Mouse (Mus musculus) E14TG2a.4 (cell line): Measurements from ENCODE around the gene Ctnna3.

ENCODE experiments used
- CTCF ChIP-seq: conservative IDR thresholded peaks from 2 replicates; pipeline ENCODE4 v1.5.1; 2014; ENCODE audit warnings: low read length
- NANOG ChIP-seq: IDR thresholded peaks from 2 replicates; pipeline ENCODE4 v1.6.1; 2014; ENCODE audit warnings: borderline replicate concordance, low read length, mixed read lengths
- POU5F1 ChIP-seq: IDR thresholded peaks from 2 replicates; pipeline ENCODE4 v1.6.1; 2014; ENCODE audit warnings: low read length, borderline replicate concordance

DNA sequence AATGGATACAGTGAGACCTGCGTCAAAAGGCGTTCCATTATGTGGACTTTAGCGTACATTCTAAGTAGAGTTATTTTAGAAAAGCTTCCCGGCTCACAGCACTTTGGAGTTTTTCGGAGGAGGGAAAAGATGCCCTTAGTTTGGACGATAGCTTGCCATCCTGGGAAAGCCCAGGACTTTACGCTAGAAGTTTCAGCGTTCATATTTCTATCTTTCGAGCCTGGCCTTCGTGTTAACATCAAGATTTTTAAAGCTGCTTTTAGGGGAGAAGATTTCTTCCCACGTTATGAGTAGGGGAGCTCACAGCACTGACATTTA lies 916 bp upstream of the Ctnna3 start:
- TF ChIP-seq CTCF (no peak), POU5F1 (no peak), NANOG (no peak)
